Mouse (Mus musculus) T-helper 2 cell (primary cell): ENCODE measurements around the gene Rapgefl1.

Experiments
- in situ Hi-C: fragments of 300-600 bp; cut with MboI, MseI; formaldehyde crosslinking; loops from one replicate; pipeline ENCODE4 v1.15.1; 2025; ENCODE audit warnings: high pct_unique_total_duplicates

The Rapgefl1 gene

DNA sequence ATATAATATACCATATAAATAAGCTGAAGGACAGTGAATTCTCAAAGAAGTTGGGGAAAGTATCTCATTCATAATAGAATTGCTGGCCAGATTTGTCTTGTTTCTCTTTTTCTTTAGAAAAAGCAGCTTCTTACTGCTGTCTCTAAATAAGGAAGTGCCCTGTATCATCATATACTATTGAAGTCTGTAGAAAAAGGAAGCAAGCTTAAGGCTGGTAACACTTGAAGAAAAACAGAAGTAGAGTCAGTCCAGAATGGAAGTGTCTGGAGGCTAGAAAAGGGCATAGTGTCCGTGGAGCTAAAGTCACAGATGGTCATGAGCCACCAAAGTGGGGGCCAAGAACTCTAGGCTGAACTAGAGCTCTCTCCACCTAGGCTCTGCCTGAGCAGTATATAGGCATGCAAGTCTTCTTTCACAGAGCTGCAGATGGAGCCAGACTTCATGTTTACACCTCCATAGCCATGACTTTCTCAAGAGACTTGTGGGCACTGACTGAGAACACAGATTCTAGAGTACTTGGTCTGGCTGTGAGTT, 19.8 kb upstream of the Rapgefl1 start:
- in situ Hi-C loops = no loop called here

DNA sequence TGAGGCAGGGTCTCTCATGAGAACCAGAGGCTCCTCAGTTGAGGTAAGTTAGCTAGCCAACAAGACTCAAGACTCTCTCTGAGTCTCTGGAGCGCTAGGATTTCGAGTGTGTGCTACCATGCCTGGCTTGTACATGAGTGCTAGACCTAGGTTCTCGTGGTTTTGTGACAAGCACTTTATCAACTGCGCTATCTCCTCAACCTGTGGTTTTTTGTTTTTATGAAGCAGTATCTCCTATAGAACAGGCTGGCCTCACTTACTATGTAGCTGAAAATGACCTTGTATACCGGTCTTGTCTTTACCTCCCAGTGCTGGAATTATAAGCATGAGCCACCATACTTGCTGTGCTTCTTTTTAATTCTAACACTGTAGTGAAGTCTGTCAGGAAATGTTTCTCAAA, 15.6 kb upstream of the Rapgefl1 start:
- in situ Hi-C loops = loop anchor here (10.0 kb wide), 1 partner anchor 184 kb away; no protein-coding TSS in a partner anchor

DNA sequence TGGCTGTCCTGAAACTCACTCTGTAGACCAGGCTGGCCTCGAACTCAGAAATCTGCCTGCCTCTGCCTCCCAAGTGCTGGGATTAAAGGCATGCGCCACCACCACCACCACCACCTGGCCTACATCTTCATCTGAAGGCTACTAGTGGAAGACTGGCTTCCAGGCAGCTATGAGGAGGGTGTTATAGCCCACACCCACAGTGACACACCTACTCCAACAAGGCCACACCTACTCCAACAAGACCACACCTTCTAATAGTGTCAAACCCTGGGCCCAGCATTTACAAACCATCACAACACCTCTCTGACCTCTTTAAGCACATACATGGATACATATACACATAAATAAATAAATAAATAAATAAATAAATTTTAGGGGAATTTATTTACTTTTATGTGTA, 10.5 kb upstream of the Rapgefl1 start:
- in situ Hi-C loops = loop anchor here (10.0 kb wide), 1 partner anchor 179 kb away; no protein-coding TSS in a partner anchor

DNA sequence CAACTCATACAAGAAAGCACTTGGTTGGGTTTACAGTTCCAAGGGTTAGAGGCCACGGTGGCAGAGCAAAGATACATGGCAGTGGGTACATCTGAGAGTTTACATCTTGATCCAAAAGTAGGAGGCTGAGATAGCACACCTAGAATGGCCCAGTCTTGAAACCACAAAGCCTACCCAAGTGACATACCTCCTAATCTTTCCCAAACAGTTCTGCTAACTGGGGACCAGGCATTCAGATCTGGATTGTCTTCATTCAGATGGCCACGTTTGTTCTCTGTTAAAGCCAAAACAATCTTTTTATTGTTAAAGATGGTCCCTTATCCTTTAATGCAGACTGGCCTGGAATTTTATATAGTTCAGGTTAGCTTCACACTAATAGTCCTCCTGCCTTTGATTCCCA, 8.7 kb upstream of the Rapgefl1 start:
- in situ Hi-C loops = loop anchor here (10.0 kb wide), 1 partner anchor 177 kb away; no protein-coding TSS in a partner anchor

DNA sequence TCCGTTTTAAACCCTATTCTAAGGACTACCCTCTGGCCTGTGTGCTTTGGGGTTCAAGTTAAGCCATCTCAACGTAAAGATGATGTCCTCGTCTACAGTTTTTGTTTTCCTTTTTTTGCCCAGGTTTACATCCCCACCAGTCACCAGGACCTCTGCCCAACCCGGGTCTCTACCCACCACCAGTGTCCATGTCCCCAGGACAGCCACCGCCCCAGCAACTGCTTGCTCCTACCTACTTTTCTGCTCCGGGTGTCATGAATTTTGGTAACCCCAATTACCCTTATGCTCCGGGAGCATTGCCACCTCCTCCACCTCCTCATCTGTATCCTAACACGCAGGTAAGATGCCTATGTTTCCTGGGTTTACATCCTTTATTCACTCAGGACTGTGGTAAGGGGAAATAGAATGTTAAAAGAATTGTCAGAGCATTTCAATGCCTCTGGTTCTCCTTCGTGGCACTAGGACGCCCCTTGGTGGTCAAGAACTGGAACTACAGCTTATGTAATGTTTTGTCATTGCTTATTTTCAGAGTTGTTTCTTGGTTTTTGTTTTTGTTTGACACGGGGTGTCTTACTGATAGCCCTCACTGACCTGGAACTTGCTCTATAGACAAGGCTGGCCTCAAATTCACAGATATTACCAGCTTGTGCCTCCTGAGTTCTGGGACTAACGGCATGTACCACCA, 7.4 kb upstream of the Rapgefl1 start:
- in situ Hi-C loops = loop anchor here (10.0 kb wide), 1 partner anchor 176 kb away; no protein-coding TSS in a partner anchor

DNA sequence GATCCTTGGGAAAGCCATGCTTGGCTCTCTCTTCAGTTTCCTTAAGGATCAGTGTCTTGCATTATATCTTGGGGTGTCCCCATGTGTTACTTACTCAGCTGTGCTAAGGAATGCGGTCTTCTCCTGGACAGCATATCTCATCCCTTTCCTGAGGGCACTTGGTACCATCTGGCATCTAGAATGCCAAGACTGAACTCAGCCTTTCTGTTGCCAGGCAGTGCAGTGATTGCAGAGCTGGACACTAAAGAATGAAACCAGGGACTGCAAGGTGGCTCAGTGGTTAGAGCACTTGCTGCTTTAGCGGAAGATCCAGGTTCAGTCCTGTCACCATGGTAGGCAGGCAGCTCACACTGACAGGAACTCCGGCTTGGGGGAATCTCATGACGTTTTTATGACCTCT, 6.7 kb upstream of the Rapgefl1 start:
- in situ Hi-C loops = loop anchor here (10.0 kb wide), 1 partner anchor 175 kb away; no protein-coding TSS in a partner anchor

DNA sequence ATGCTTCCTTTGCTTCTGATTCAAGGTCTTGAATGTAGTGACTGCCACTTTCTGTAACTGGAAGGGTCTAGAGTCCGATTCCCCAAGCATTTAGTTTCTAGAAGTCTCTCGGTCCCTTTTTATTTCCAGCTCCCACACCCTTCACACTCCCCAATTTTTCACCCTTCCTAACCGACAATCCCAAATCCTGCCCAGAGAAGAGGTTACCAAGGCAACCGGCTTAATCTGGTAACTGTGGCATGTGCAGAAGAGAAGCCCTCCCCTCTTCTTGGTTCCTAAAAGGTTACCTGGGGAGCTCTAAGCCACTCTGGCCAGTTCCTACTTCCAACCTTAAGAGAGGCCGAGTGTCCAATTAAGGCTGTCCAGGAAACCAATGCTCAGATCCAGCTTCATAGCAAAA, 1.3 kb upstream of the Rapgefl1 start:
- in situ Hi-C loops = no loop called here

DNA sequence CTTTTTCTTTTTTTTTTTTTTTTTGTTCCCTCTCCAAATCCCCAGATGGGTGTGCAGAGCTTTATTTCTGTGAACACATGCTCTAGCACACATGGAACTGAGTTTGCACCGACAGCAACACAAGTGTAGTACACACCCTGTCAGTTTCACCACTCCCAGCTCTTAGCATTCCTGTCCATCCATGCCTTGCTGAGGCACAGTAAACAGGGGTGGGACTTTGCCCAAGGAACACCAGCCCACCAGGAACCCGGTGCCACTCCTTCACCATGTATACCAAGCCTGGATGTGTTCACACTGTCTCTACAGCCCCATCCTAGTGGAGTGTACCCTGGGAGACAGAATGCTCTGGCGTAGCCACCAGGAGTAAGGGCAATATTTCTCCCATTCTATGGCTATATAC, 860 bp upstream of the Rapgefl1 start:
- in situ Hi-C loops = no loop called here

DNA sequence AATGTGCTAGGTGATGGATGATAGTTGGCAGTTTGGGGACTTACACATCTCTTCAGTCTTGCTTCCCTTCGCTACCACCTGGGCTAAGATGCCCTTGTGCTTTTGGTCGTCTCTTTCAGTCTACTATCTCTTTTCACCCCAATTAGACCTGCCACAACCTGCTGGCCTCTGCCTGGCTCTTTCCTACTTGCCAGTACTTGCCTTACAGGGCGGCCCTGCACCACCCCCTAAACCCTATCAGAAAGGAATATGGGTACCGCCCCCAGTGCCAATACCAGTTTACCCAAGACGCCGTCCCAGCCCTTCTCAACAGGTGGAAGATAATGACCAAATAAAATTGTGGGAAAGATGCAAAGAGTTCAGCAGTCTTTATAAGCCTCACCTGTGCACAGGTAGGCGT, 457 bp upstream of the Rapgefl1 start:
- in situ Hi-C loops = no loop called here

DNA sequence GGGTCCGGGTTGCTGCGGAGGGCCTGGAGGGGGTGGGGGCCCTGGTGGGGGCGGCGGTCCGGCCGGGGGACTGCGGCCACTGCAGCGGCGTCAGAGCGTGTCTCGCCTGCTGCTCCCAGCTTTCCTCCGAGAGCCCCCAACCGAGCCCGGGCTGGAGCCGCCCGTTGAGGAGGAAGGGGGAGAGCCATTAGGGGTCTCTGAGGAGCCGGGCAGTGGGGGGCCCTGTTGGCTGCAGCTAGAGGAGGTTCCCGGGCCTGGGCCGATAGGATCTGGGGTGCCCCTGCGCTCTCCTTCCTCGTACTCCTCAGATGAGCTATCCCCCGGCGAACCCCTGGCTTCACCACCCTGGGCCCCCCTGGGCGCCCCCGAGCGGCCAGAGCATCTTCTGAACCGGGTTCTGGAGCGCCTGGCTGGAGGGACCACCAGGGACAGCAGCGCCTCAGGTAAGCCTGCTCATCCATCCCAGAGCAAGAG, 683 bp downstream of the Rapgefl1 start:
- in situ Hi-C loops = no loop called here

DNA sequence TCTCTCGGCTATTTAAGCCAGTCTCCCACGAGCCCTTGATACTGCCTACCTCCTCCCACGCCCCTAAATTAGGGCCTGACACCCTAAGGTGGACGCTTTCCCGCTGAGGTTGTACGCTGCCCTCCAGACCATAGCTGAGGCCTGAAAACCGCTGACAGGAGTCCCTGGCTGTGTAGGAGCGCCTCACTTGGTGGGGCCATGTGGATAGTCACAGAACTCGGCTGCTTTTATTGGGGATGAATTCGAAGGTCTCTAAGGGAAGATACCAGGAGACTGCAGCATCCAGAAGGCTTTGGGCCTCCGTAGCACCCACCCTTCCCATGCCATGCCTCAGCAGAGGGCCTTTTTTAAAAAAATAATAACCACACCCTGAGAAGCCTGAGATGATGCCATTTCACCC, 1.3 kb downstream of the Rapgefl1 start:
- in situ Hi-C loops = no loop called here

DNA sequence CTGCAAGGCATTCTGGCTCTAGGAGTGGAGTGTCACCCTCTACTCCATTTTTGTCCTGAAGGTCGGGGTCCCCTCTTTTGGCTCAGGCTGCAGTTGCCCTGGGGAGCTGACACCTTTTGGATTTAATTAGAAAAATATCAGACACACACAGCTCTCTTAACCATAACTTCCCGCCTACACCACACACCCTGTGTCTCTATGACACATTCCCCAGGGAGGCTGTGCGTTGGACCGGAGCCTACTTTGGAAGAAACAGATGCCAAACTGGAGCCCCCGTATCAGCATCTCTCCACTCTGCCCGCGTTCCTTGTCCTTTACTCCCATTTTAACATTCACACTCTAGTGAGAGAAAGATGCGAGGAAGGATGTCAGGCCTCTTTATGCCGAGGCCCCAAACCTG, 1.9 kb downstream of the Rapgefl1 start:
- in situ Hi-C loops = no loop called here

DNA sequence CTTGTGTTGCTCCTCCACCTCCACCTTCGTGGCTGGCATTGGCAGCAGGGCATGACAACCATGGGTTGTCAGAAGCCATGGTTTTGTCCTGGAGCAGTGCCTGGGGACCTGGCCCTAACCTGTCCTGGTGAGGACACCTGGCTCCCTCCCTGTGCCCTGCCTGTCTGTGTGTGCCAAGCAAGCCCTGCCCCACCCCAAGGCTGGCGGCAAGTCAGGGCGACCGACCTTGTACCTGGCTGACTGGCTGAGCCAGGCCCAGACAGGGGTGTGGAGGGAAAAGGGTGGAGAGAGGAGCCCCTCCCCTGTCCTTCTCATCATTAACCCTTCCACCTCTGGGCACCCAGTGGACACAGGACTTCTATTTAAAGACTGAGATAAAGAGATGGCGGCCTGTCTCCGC, 2.8 kb downstream of the Rapgefl1 start:
- in situ Hi-C loops = no loop called here

DNA sequence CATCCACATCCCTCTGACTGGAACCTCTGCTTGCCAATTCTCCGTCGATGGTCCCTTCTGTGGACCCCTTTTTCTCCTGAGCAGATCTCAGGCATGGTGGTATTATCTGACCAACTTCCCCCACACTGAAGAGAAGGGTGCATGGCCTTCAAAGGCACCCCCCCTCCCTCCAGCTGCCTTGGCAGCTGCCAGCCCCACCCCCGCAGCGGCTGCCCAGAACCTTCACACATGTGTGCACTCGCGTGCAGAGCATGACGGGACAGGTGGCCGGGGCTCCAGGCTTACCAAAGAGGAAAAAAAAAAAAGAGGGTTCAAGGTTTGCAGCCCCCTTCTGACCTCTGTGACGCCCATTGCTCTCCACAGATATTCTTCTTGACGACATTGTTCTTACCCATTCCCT, 3.3 kb downstream of the Rapgefl1 start:
- in situ Hi-C loops = no loop called here

DNA sequence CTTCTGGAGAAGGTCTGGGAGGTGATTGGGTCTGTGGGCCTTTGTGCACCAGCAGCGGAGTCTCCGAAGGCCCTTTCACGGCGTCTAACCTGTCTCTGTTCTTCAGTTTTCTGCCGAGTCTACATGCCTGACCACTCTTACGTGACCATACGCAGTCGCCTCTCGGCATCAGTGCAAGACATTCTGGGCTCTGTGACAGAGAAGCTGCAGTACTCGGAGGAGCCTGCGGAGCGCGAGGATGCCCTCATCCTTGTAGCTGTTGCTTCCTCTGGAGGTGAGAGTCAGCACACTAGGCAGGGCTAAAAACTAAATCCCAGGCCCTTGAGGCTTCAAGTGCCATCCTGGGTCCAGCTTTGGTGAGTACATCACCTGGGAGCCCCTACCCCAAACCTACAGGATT, 9.4 kb downstream of the Rapgefl1 start:
- in situ Hi-C loops = no loop called here

DNA sequence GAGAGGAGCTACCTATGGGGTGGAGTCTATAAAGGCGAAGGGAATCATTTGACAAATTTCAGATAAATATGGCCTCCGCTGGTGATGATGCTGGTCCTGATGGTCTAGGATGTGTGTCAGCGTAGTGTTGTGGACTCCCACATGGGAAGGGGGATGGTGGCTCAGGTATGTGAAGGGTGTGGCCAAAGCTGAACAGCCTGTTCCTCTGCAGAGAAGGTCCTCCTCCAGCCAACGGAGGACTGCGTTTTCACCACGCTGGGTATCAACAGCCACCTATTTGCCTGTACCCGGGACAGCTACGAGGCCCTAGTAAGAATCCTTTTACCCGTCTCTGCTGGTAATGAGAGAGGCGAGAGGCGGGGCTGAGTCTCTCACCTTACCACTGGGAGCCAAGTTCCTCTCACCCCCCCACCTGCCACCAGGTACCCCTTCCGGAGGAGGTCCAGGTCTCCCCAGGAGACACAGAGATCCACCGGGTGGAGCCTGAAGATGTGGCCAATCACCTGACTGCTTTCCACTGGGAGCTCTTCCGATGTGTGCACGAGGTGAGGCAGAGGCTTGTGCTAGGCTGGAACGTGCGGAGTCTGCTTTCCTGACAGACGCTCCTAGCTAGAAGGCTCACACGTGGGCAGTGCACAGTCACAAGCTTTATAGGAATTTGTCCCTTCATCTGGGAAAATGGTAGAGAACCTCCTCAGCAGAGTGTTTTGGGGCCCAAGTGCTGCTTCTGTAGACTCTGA, 10.4 kb downstream of the Rapgefl1 start:
- in situ Hi-C loops = no loop called here

DNA sequence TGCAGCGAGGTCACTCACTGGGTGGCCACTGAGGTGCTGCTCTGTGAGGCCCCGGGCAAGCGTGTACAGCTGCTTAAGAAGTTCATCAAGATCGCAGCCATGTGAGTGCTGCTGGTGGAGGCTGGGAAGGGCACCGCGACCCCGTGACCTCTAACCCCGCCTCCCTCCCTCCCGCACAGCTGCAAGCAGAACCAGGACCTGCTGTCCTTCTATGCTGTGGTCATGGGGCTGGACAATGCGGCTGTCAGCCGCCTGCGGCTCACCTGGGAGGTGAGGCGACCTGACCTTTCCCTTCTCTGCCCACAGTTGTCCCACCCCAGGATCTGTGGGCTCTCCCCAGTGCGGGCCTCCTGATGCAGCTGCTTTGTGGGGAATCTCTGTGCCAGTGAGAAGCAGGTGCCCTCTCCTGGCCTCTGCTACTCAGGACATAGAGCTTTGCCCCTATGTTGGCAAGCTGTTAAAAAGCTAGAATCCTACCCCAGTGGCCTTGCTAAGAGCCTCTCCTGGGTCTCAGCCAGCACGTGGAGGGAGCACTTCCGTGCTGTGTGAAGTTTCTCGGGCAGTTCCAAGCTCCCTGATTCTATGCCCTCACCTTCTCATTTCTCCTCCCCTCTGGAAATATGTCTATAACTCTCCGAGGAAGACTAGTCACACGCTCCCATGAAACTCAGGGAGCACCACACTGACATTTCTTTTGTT, 12.8 kb downstream of the Rapgefl1 start:
- in situ Hi-C loops = no loop called here

DNA sequence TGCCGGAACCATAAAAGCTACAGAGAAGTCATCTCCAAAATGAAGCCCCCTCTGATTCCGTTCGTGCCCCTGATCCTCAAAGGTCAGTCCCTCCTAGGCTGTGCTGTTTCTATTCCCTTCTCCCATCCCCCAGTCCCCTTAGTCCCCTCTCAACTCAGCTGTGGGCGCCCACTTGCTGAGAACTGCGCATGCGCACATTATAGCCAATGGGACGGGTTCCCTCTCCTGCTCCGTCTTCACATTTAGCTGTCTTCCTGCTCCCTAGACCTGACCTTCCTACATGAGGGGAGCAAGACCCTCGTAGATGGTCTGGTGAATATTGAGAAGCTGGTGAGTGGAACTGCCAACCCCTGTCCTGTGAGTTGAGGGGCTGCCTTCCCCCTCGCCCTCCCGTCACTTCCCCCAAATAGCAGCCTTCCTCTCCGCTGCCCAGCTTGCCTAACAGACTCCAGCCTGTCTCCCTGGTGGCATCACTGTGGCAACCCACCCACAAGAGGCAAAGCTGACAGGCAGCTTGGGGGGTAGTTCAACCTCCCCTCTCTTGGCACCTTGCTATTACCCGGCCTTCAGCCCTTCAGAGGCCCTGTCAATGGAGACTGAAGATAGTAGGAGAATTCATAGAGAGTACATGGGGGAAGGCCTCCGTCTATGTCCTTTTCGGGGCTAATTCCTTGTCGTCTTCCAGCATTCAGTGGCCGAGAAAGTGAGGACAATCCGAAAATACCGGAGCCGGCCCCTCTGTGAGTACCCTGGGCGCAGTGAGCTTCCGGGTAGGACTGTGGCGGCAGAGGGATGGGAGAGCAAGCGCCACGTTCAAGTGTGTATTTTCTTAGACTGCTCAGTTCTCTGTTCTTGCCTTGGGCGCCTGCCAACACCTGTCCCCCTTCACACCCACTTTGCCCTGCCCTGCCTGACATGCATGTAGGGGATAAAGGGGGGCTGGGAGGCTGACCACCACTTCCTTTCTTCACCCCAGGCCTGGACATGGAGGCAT, 13.8 kb downstream of the Rapgefl1 start:
- in situ Hi-C loops = no loop called here

DNA sequence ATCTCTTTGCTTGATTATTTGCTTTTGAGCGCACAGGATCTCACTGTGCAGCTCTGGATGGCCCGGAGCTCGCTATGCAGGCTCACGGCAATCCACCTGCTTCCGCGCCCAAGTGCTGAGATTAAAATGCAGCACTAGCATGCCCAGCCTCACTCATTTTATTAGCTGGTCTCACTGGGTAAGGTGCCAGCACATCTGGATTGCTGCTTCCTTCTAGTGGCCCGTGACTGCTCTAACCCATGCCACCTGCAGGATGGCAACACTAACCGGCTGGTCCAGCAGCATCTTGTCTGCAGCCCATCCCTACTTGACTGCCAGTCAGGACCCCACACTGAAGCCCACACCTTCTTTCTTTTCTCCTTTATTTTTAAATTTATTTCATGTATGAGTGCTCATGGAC, 17.5 kb downstream of the Rapgefl1 start:
- in situ Hi-C loops = no loop called here

DNA sequence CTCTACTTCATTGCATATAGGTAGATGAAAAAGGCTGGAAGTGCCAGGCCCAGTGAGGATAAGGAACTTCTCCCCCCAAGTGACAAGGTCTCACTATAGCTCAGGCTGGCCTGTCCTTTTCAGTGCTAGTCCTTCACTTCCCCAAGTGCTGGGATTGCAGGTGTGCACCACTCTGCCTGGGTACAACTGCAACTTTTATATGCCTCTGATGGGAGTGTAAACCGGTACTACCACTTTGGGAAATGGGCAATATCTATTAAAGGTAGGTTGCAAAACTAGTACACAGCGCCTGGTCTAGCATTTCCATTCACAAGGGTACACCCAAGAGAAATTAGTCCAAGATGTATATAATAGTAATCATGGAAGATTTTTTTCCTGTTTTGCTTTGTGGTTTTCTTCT, 18.1 kb downstream of the Rapgefl1 start:
- in situ Hi-C loops = no loop called here
